Mouse (Mus musculus) gastrocnemius, postnatal 14 days (tissue): ENCODE data around the gene Igf2bp2. TPM values are rescaled to one million over a fixed set of nuclear protein-coding genes. Genes with fewer than 3 reads are reported as not detected.
A peak's percentile ranks its signal among the peaks of the same experiment; 100 is the strongest.

ENCODE experiments used
- DNase-seq: peaks from one replicate; pipeline ENCODE4 v3.0.0; 2021; ENCODE audit warnings: mixed read lengths
- intact Hi-C: fragments of 180-260 bp; cut with DNase I; formaldehyde crosslinking; loops from one replicate; pipeline ENCODE4 v1.15.1; 2025; ENCODE audit warnings: low total_unique reads
- total RNA-seq, 2 experiments: library from RNA; stranded (reverse); gene quantifications; 2 replicates each; pipeline ENCODE4 v1.2.3; 2021

Igf2bp2 gene
- total RNA-seq, 2 experiments from 2014 or later, result 4.7 to 6.9 TPM

DNA sequence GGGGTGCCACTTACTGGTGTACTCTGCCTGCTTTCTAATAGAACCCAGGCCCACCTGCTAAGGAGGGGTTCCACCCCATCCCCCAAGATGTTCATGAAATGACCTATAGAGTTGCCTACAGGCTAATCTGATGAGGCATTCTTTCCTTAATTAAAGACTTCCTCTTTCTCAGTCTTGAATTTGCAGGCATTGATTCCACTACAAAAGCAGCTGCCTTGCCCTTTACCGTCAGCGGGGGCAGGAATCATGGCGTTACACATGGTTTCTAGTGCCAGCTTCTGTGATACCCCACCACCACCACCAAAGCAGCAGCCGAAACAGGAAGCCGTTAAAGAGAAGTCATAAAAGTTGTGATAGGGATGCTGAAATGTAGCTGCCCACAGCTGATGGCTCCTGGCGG, 47.0 kb downstream of the Igf2bp2 start:
- intact Hi-C loops, result no loop called here

DNA sequence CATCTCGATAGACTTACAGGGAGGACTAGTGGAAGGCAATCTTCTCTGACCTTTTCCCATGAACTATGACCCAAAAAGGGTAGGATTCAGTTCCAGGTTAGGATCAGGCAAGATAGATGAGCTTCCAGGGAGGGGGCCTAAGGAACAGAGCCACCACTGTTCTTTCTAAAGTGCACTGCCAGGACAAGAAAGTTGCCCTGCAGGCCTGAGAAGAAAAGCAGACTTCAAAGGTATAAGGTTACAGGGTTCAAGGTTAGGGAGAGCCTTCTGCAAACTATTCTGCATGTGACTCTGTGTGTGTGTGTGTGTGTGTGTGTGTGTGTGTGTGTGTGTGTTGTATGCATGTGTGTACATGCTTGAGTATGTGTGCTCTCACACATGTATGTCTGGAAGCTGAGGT, 53.1 kb downstream of the Igf2bp2 start:
- intact Hi-C loops, result no loop called here
- no peak for DNase-seq

More for the DNA sequence above, 47.0 kb downstream of the Igf2bp2 start:
- no peak for DNase-seq

DNA sequence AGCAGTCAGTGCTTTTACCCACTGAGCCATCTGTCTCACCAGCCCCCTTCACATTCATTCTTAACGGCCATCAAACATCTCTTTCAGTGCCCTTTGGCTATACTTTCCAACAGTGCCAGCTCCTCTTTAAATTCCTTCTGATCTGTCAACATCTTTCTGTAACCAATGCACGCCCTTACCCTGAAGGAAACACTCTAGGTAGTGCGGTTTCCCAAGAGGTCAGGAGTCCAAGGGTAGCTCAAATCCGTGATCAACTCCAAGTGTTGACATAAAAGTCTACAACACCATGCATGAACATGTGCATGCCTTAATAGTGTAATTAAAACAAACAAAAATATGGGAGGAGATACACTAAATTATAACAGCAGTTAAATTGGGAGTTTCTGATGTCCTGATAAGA, 53.9 kb downstream of the Igf2bp2 start:
- DNase-seq, result no peak
- intact Hi-C loops, result no loop called here

DNA sequence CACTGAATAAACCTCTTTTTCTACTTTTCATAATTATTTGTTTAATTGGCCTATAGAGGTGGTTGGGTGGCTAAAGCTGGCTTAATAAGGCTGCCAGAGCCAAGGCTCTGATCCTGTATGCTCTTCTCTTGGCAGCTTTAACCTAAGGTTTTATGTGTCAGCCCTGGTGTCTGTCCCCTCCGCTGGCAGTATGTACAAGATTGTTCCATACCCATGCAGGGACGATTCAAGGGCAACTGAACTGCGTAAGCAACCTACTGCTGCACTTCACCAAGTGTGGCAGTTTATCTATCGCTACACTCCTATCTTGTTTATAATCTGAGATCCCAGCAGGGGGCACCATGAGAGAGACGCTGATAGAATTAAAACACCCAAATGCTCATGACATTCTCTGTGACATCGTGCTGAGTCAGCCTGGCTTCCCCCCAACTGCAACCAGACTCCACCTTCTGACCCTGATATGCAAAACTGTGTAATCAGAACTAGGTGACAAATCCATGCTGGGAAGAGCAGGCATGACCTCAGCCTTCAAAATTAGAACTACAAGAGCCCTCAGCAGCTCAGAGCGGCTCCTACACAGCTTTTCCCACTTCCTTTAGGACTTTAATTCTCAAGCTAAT, 55.1 kb downstream of the Igf2bp2 start:
- DNase-seq, result peak; percentile 88
- intact Hi-C loops, result no loop called here

DNA sequence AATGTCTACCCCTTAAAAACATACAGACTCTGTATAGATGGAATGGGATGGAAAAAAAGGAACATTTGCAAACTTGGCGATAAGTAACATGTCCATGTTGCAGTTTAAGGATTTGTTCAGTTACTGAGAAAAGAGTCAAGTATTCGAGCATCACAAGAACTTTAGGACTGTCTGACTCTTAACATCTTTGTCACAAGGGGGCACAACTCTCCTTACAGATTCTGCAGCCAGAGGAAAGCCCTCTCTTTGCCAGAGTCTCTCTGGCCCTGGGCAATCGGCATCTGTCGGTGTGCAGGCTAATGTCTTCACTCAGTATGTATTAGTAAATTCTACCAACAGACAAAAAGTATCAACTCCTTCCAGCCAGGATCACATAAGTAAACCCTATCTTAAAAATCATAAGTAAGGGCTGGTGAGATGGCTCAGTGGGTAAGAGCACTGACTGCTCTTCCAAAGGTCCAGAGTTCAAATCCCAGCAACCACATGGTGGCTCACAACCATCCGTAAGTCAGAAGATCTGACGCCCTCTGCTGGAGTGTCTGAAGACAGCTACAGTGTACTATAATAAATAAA, 57.0 kb downstream of the Igf2bp2 start:
- intact Hi-C loops, result no loop called here
- no peak for DNase-seq

DNA sequence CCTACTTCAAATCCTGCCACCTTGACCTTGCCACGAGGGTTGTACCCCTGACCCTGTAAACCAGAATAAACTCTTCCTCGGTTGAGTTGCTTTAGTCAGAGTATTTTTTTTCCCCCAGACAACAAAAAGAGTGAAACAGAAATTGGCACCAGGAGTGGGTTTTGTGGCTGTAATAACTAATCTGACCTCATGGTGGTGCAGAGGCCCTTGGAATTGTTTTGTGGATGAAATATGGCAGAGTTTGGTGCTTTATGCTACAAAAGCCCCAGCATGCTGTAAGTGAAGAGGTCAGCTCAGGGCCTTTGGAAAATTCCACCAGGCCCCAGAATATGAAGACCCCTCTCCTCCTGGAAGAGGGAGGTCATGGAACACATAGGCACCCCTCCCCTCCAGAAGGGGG, 63.0 kb downstream of the Igf2bp2 start:
- no peak for DNase-seq
- intact Hi-C loops, result no loop called here

DNA sequence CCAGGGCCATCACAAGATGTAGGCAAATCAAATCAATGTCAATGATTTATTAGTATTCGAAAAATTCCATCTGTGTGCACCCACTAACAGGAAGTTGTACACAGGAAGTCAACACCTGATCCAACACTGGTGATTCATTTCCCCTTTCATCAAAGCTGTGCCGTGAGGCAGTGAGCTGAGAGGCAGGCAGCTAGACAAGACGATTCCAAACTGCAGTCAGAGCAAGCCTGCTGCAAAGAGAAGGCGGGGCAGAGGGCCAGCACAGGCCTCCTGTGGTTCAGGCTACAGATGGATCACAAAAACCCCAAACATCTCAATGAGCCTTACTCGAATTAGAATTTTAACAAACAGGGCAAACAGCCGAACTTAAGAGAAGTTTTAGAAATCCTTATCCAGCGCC, 65.4 kb downstream of the Igf2bp2 start:
- peak; percentile 31 for DNase-seq

DNA sequence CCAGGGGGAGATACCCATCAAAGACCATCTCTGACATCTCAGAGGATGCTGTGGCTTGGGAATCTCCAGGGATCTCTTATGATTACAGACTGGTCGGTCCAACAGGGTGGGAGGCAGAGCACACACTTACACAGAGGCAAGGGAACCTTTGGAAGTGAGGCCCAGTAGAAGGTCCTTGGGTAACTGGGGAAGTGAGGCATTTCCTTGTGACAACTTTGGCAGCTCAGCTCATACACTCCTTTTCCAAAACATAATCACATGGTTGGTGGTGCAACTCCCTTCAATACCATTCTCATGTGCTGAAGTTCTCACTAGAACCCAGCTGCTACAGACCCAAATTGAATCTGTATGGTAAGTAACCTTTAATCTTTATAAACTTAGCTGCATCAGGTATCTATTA, 67.3 kb downstream of the Igf2bp2 start:
- DNase-seq, result no peak
- intact Hi-C loops, result no loop called here

More for the DNA sequence above, 65.4 kb downstream of the Igf2bp2 start:
- intact Hi-C loops, result no loop called here

DNA sequence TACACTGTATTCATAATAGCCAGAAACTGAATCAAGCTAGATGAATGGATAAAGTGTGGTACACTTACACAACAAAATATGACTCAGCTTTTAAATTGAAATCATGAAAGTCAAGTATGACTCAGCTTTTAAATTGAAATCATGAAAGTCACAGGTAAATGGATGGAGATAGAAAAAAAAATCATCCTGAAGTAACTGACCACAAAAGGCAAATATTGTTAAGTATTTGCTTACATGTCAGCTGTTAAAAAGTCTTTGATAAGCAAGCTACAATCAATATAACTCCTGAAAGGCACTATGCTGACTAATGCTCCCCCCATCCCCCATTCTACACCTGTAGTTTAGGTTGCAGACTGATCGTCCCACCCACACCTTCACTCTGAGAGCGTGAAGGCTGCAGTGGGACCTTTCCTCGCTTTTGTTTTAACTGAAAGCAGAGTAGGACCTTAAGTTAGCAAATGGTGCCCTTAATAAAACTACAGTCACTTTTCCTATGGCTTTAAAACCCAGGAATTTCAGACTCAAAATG, 71.8 kb downstream of the Igf2bp2 start:
- intact Hi-C loops, result no loop called here
- DNase-seq, result no peak

DNA sequence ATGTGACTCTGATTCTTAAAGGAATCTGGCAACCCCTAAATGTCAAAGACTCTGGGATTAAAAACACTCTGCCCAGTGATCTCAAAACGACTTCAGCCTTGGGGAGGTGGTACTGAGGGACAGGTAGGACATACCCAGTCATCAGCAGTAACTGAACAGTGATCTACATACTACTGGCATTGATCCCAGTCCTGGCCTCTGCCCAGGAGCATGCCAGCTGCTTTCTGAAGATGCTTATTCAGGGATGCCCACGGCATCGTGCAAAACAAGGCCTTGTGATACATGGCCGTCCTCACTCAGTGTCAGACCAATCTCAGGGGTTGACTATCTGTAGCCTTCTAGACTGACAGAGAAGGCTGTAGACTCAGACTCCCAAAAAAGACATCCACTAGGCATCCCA, 77.7 kb downstream of the Igf2bp2 start:
- intact Hi-C loops, result no loop called here

DNA sequence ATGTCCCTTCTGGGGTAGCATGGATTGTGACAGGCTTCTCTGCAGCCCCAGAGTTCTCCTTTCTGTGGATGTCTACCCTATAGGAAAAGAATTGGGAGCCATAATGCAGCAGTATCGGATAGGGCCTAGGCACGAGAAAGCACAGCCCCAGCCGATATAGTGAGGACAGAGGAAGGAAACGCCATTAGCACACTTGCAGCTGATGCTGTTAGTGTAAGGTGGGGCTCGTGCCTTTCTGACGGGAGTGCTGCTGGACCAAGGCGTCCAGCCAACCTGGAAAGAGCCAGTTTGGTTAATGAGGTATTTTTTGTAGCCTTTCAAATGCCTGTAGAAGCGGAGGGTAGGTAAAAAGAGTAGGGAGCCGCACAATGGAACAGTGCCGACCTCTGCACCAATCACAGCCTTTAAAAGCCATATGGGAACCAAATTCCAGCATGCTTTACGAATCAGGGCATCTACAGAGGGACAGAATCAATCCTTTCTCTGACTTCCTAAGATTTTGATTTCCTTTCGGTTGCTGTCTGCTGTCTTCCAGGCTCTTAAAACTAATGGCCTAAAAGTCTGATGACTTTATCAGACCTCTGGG, 82.9 kb downstream of the Igf2bp2 start:
- DNase-seq, result no peak
- intact Hi-C loops, result no loop called here

More for the DNA sequence above, 77.7 kb downstream of the Igf2bp2 start:
- DNase-seq, result no peak

DNA sequence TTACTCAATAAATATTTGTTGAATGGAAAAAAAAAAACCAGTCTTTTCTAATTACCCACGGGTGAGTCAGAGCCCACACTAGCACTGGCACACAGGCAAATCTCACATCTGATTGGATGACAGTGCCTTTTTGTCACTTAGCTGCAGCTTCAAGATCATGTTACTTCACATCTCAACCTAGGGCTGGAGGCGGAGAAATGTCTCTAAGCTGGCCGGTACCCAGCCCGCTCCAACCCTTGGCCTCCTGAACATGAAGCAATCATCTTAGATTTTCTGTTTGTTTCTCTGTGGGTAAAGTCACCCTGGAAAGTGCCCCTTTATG, 86.5 kb downstream of the Igf2bp2 start:
- intact Hi-C loops, result no loop called here
- no peak for DNase-seq

DNA sequence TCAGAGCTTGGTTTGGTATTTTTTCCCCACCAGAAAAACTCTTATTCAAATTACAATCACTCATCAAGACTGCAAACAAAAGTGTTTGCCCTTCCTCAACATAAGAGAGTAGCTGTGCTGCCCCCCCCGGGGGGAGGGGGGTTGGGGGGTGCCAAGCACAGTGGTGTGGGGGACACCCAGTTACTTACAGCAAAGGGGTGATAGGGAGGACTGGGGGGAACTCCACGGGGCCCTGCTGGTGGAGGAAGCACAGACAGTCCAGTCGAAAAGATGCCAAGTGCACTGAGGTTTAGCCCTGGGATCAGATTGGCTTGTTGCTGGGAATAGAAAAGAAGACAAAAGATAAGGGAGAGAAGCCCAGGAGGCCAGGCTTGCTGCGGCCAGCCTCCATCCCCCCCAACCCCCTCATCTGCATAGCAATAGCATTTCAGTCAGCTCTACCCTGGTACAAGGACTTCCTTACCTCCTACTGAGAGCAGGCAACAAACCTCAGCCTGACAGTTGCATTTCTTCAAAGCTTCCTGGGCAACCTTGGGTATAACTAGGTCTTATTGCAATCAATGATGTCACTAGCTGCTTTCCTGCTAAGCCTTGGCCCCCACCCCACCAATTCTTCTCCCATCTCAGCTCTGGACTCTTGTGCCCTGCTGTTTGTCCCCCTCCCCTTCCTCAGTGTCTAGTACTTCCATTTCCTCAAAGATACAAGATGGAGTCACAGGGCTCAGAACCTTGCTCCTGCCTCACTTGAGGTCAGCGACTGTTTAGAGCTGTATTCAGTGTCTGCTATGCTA, 87.1 kb downstream of the Igf2bp2 start:
- intact Hi-C loops, result no loop called here
- no peak for DNase-seq

DNA sequence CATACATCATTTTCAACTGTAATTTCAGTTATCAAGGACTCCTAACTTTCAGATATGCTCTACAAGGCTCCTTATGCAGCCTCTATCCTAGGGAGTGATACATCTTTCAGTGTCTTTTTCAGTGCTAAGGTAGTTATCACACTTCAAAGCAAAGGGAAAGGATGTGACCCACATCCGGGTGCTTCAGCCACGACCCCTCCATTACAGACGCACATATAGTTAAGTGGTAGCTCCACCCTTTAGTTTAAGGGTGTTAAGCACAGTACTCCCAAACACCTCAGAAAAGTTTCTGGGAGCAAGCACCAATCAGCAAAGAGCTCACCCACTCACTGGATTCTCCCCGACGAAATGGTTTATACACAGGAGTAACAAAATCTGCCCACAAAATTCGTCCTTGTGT, 88.0 kb downstream of the Igf2bp2 start:
- intact Hi-C loops, result no loop called here
- DNase-seq, result no peak

DNA sequence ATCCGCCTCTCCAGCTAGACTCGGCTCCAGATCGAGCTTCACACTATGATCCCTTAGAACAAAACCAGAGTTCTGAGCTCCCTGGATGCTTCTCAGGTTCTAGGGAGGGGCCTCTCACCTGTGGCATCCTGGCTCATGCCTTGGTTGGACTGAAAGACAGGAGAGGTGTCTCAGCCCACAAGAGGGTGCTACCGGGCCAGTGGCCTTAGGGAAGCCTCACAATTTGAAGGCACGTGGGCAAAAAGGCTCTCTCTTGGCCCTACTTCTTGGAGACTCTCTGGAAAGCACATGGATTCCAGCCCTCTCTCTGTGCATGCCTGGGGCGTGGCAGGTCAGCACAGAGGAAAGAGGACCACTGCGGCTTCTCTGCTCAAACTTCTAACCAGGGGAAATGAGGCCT, 91.7 kb downstream of the Igf2bp2 start:
- intact Hi-C loops, result no loop called here

DNA sequence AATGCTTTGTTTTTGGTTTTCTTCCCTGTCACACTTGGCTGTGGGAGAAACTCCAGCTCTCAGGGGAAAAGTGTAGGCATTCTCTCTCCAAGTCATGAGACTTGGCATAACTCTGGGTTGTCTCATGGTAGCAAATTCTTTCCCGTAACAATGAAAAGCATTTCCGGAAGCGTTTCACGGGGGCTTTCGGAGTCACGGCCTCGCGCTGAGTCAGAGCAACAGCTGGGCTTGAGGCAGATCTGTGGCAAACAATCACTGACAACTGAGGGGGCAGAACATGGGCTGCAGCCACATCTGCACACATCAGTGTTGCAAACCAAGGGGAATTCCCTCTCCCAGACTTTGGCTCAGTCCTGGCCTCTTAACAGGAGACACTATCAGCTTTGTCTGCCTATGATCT, 95.7 kb downstream of the Igf2bp2 start:
- intact Hi-C loops, result no loop called here
- DNase-seq, result peak; percentile 48

More for the DNA sequence above, 91.7 kb downstream of the Igf2bp2 start:
- no peak for DNase-seq

DNA sequence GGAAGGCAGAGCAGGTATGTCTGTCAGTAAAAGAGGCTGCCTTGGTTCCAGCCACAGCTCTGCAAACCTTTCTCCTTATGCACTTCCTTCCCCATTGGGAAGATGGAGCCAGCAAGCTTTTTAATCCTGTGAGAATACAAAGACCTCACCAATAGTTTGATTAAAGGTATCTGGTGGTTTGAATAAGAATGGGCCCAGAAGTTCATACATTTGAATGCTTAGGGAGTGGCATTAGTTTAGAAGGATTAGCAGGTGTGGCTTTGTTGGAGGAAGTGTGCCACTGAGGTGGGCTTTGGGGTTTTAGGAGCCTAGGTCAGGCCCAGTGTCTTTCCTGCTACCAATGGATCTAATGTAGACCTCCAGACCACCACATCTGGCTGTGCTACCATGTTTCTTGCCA, 97.6 kb downstream of the Igf2bp2 start:
- no peak for DNase-seq
- intact Hi-C loops, result no loop called here

DNA sequence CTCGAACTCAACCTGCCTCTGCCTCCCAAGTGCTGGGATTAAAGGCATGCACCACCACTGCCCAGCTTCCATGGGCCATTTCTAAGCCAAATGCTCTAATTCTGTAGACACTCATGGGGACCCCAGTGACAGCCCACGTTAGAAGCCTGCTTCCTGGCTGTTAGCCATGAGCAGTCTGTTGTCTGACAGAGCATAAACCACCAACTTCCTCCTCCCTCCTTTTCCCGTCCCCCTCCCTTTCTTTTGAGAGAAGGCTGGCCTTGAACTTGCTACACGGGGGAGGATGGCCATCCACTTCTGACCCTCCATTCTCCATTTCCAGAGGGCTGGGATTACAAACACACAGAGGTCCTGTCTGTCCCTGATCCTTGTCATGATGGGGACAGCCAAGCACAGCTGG, 100.8 kb downstream of the Igf2bp2 start:
- no peak for DNase-seq

DNA sequence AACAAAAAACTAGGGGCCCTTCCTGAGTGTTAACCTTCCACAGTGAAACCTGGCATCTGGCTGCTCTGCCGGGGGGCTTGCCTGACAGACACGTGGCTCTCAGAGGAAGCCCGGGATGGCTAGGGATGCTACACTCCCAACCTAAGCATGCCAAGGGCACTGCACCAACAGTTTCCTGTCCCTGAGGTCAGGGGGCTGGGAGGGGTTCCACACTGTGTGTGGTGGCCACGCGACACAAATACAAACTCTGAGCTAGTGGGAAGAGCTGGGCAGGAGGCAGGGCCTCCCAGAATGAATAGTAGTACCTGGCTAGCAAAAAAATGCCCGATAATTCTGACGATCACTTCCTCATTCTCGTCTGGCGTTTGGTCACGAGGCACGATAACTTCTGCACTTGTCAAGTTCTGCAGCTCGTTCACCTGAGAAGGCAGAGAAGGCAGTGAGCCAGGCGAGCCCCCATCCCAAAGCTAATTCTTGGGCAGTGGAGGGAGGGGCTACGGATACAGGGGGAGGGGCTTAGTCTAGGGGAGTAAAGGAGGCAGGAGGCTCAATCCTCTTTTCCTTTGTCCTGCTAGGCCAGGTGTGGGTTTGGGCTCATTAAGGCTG, 101.4 kb downstream of the Igf2bp2 start:
- DNase-seq, result no peak
- intact Hi-C loops, result no loop called here

More for the DNA sequence above, 100.8 kb downstream of the Igf2bp2 start:
- intact Hi-C loops, result no loop called here

DNA sequence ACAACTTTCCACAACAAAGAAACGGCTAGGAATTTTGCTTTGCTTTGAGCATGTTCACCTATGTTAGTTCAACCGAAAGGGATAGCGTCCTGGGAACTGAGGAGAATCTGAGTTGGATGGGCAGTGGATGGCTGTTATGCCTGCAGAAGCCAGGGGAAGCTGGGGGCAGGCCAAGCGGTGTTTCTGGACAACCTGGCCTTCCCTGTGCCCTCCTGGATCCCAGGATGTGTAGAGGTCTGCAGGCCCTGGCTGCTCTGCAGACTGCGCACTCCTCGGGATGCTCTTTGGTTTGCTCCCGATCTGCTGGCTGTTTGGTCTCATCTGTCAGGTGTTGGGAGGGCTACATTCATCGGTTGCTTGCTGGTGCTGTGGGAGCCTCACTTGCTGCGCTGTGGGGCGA, 102.7 kb downstream of the Igf2bp2 start:
- no peak for DNase-seq
- intact Hi-C loops, result no loop called here
